Mouse (Mus musculus): ENCODE data around the gene Gm3285. TPM values are rescaled to one million over a fixed set of nuclear protein-coding genes. Genes with fewer than 3 reads are reported as not detected.

The Gm3285 gene
- total RNA-seq, 2 experiments from 2014 or later, result not detected

GRCm38 (mm10) chr10:77890987-77891565 is 29.3 kb downstream of the Gm3285 start:
- ATAC-seq (replicated peaks; ENCODE audit: low FRiP score, poor library complexity, severe bottlenecking), result no peak

- no peak for ATAC-seq (replicated peaks; ENCODE audit: low FRiP score, poor library complexity, severe bottlenecking)
These were observed 33.8 kb downstream of the Gm3285 start for GRCm38 (mm10) chr10:77895562-77895961.

- ATAC-seq (replicated peaks; ENCODE audit: low FRiP score, poor library complexity, severe bottlenecking), result no peak
These were observed 38.4 kb downstream of the Gm3285 start for GRCm38 (mm10) chr10:77900126-77900525.

DNA sequence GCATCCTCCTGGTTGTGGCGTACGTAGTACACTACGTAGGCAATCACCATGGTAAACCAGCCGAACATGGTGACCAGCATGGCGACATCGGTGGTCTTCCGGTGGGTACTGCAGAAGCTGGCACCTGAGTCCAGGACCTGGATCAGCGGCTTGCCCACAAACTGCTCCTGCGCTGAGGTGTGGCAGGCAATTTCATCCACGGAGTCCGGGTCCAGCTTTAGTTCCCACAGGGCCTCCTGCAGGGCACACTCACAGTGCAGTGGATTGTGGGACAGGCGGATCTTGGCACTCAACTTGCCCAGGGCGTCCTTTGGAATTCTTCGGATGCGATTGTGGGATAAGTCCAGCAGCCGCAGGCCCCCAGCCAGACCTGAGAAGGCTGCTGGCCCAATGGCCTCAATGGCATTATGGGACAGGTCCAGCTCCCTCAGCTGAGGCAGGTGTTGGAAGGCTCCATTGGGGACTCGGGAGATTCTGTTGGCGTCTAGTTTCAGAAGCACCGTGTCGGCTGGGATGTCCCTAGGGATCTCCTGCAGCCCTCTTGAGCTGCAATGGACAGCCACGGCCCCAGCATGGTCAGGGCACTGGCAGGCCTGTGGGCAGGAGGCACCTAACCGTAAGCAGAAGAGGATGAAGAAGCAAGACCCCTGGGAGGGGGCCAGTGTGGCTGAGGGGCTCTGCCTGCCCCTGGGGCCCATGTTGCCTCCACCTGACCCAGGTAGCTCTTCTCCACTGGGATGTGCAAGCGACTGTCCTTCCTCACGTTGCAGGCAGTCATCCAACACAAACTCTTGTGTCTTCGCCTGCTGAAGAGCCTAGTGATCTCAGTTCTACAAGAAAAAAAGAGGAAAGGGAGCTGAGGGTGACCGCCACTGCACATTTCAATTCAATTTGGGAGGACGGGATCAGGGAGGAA is 39.4 kb downstream of the Gm3285 start:
- no peak for ATAC-seq (replicated peaks; ENCODE audit: low FRiP score, poor library complexity, severe bottlenecking)

DNA sequence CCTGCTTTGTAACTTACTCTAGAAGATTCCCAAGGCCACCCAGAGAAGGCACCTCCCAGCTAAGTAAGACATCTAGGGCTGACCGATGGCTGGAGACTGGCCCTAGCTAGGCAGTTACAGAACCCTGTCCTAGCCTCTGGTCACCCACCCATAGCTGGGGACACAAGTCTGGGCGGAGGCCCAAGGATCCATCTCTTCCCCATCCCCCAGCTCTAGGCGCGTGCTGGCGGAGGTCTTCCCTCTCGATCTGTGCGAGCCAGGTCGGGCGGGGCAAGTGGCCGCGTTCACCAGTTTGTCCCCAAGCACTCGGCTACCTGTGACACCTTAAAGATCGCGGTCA is 40.1 kb downstream of the Gm3285 start:
- ATAC-seq (replicated peaks; ENCODE audit: low FRiP score, poor library complexity, severe bottlenecking), result no peak

DNA sequence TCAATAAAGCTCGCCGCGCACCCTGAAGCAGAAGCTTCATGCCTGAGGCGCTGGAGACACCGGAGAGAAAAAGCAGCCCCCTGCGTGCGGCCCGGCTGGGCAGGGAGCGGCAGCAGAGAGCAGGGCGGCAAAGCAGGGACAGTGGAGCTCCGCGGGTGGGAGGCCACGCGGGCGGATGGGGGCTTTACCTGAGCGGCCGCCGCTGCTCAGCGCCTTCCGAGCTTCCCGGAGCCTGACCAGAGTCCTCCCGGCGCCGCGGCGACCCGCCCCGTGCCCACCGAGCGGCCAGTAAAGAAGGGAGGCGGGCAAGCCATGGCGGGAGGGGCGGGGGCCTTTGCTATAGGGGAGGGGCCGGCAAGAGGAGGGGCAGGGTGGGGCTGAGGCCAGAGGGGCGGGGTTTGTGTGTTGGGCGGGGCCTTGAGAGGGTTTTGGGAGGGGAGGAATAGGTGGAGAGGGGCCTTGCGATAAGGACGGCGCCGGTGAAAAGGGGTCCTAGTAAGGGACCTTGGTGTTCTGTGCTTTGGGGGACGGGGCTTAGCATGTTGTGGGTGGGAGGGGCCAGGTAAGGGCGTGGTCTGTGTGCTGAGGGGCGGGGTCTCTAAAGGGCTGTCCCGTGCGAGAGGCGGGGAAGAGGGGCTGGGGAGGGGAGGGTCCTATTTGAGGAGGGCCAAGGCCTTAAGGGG is 40.6 kb downstream of the Gm3285 start, which contains the start of gene Lrrc3:
TSS of gene Lrrc3 (minus strand) at position 326 of the 683 bp plus-strand sequence.
- no peak for ATAC-seq (replicated peaks; ENCODE audit: low FRiP score, poor library complexity, severe bottlenecking)

DNA sequence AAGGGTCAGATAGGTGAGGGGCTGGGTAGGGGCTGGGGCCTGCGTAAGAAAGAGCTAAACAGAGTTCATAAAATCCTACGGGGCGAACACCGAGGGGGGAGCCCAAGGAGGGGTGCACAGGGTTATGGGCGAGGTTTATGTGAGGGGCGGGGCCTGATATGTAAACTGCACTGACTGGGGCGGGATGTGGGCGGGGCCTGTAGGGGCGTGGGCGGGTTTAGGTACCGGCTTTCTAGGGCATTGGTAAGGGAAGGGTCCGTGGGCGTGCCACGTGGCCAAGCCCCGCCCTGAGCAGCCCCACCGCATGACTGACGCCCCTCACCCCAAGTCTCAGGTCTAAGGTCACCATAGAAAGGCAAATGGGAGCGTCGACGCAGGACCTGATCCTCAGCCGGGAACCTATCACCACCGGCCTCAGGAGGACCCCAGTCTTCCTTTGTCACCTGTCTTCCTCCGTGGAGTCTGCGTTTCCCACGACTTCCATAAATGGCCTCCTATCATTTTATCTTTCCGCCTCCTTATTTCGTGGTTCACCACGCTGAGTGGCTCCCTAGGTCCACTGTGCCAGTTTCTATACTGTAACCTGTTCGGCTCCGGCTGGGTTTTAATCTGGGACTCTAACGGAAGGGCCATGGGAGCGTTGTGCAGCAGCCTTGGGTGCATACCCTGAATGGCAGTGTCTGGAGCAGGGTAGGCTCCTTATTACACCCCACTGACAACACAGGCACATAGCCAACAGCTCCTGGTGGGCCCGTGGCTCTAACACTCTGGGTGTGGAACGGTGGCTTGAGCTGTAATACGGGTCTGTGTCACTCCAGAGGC is 41.3 kb downstream of the Gm3285 start:
- ATAC-seq (replicated peaks; ENCODE audit: low FRiP score, poor library complexity, severe bottlenecking), result 0 out of 2 replicates have a peak, but pooled peaks have one; percentile 25

Other genes with a start within 250 kb of the Gm3285 start
Only the 30 nearest of the 31 such genes appear.
- not detected in 2 replicates for gene Tspear, start 175.4 kb upstream of the Gm3285 start, total RNA-seq (2015; ENCODE audit: low replicate concordance)
- not detected in 2 replicates for gene Tspear, start 175.4 kb upstream of the Gm3285 start, total RNA-seq (2017; ENCODE audit: low replicate concordance)
- gene Gm19402, start 171.2 kb upstream of the Gm3285 start, total RNA-seq (2015; ENCODE audit: low replicate concordance), result not detected in 2 replicates
- not detected in 2 replicates for gene Gm19402, start 171.2 kb upstream of the Gm3285 start, total RNA-seq (2017; ENCODE audit: low replicate concordance)
- not detected in 2 replicates for gene Gm9508, start 164.7 kb upstream of the Gm3285 start, total RNA-seq (2015; ENCODE audit: low replicate concordance)
- not detected in 2 replicates for gene Gm9508, start 164.7 kb upstream of the Gm3285 start, total RNA-seq (2017; ENCODE audit: low replicate concordance)
- not detected in 2 replicates for gene Gm10272, start 155.3 kb upstream of the Gm3285 start, total RNA-seq (2015; ENCODE audit: low replicate concordance)
- not detected in 2 replicates for gene Gm10272, start 155.3 kb upstream of the Gm3285 start, total RNA-seq (2017; ENCODE audit: low replicate concordance)
- gene Gm10024, start 150.5 kb upstream of the Gm3285 start, total RNA-seq (2015; ENCODE audit: low replicate concordance), result not detected in 2 replicates
- gene Gm10024, start 150.5 kb upstream of the Gm3285 start, total RNA-seq (2017; ENCODE audit: low replicate concordance), result not detected in 2 replicates
- gene Gm10142, start 146.2 kb upstream of the Gm3285 start, total RNA-seq (2015; ENCODE audit: low replicate concordance), result not detected in 2 replicates
- gene Gm10142, start 146.2 kb upstream of the Gm3285 start, total RNA-seq (2017; ENCODE audit: low replicate concordance), result not detected in 2 replicates
- gene Krtap12-1, start 141.4 kb upstream of the Gm3285 start, total RNA-seq (2015; ENCODE audit: low replicate concordance), result not detected in 2 replicates
- not detected in 2 replicates for gene Krtap12-1, start 141.4 kb upstream of the Gm3285 start, total RNA-seq (2017; ENCODE audit: low replicate concordance)
- not detected in 2 replicates for gene Gm10100, start 135.5 kb upstream of the Gm3285 start, total RNA-seq (2015; ENCODE audit: low replicate concordance)
- gene Gm10100, start 135.5 kb upstream of the Gm3285 start, total RNA-seq (2017; ENCODE audit: low replicate concordance), result not detected in 2 replicates
- gene Gm18596, start 119.3 kb upstream of the Gm3285 start, total RNA-seq (2015; ENCODE audit: low replicate concordance), result not detected in 2 replicates
- gene Gm18596, start 119.3 kb upstream of the Gm3285 start, total RNA-seq (2017; ENCODE audit: low replicate concordance), result not detected in 2 replicates
- gene Gm9736, start 110.6 kb upstream of the Gm3285 start, total RNA-seq (2015; ENCODE audit: low replicate concordance), result not detected in 2 replicates
- gene Gm9736, start 110.6 kb upstream of the Gm3285 start, total RNA-seq (2017; ENCODE audit: low replicate concordance), result not detected in 2 replicates
- not detected in 2 replicates for gene Gm3233, start 102.3 kb upstream of the Gm3285 start, total RNA-seq (2015; ENCODE audit: low replicate concordance)
- not detected in 2 replicates for gene Gm3233, start 102.3 kb upstream of the Gm3285 start, total RNA-seq (2017; ENCODE audit: low replicate concordance)
- not detected in 2 replicates for gene Gm3238, start 90.7 kb upstream of the Gm3285 start, total RNA-seq (2015; ENCODE audit: low replicate concordance)
- not detected in 2 replicates for gene Gm3238, start 90.7 kb upstream of the Gm3285 start, total RNA-seq (2017; ENCODE audit: low replicate concordance)
- not detected in 2 replicates for gene Gm7138, start 85.0 kb upstream of the Gm3285 start, total RNA-seq (2015; ENCODE audit: low replicate concordance)
- not detected in 2 replicates for gene Gm7138, start 85.0 kb upstream of the Gm3285 start, total RNA-seq (2017; ENCODE audit: low replicate concordance)
- not detected in 2 replicates for gene Gm3250, start 79.4 kb upstream of the Gm3285 start, total RNA-seq (2015; ENCODE audit: low replicate concordance)
- gene Gm3250, start 79.4 kb upstream of the Gm3285 start, total RNA-seq (2017; ENCODE audit: low replicate concordance), result not detected in 2 replicates
- not detected in 2 replicates for gene Gm7137, start 73.8 kb upstream of the Gm3285 start, total RNA-seq (2015; ENCODE audit: low replicate concordance)
- not detected in 2 replicates for gene Gm7137, start 73.8 kb upstream of the Gm3285 start, total RNA-seq (2017; ENCODE audit: low replicate concordance)
- gene Gm9639, start 66.9 kb upstream of the Gm3285 start, total RNA-seq (2015; ENCODE audit: low replicate concordance), result not detected in 2 replicates
- not detected in 2 replicates for gene Gm9639, start 66.9 kb upstream of the Gm3285 start, total RNA-seq (2017; ENCODE audit: low replicate concordance)
- gene Gm19668, start 62.8 kb upstream of the Gm3285 start, total RNA-seq (2015; ENCODE audit: low replicate concordance), result not detected in 2 replicates
- gene Gm19668, start 62.8 kb upstream of the Gm3285 start, total RNA-seq (2017; ENCODE audit: low replicate concordance), result not detected in 2 replicates
- gene Gm9507, start 50.1 kb upstream of the Gm3285 start, total RNA-seq (2015; ENCODE audit: low replicate concordance), result not detected in 2 replicates
- gene Gm9507, start 50.1 kb upstream of the Gm3285 start, total RNA-seq (2017; ENCODE audit: low replicate concordance), result not detected in 2 replicates
- not detected in 2 replicates for gene Gm2696, start 47.3 kb upstream of the Gm3285 start, total RNA-seq (2015; ENCODE audit: low replicate concordance)
- gene Gm2696, start 47.3 kb upstream of the Gm3285 start, total RNA-seq (2017; ENCODE audit: low replicate concordance), result not detected in 2 replicates
- not detected in 2 replicates for gene Krtap10-4, start 34.9 kb upstream of the Gm3285 start, total RNA-seq (2015; ENCODE audit: low replicate concordance)
- not detected in 2 replicates for gene Krtap10-4, start 34.9 kb upstream of the Gm3285 start, total RNA-seq (2017; ENCODE audit: low replicate concordance)
- not detected in 2 replicates for gene Krtap10-10, start 26.0 kb upstream of the Gm3285 start, total RNA-seq (2015; ENCODE audit: low replicate concordance)
- gene Krtap10-10, start 26.0 kb upstream of the Gm3285 start, total RNA-seq (2017; ENCODE audit: low replicate concordance), result not detected in 2 replicates
- gene Gm36176, start 15.2 kb upstream of the Gm3285 start, total RNA-seq (2015; ENCODE audit: low replicate concordance), result not detected in 2 replicates
- gene Gm36176, start 15.2 kb upstream of the Gm3285 start, total RNA-seq (2017; ENCODE audit: low replicate concordance), result not detected in 2 replicates
- not detected in 2 replicates for gene Gm10318, start 9.1 kb upstream of the Gm3285 start, total RNA-seq (2015; ENCODE audit: low replicate concordance)
- gene Gm10318, start 9.1 kb upstream of the Gm3285 start, total RNA-seq (2017; ENCODE audit: low replicate concordance), result not detected in 2 replicates
- not detected in 2 replicates for gene Lrrc3, start 40.6 kb downstream of the Gm3285 start, total RNA-seq (2015; ENCODE audit: low replicate concordance)
- gene Lrrc3, start 40.6 kb downstream of the Gm3285 start, total RNA-seq (2017; ENCODE audit: low replicate concordance), result not detected in 2 replicates
- 0.42 and 1.1 TPM in 2 replicates for gene Trpm2, start 108.6 kb downstream of the Gm3285 start, total RNA-seq (2015; ENCODE audit: low replicate concordance)
- 33.1 and 38.6 TPM in 2 replicates for gene Trpm2, start 108.6 kb downstream of the Gm3285 start, total RNA-seq (2017; ENCODE audit: low replicate concordance)
- gene 1810043G02Rik, start 116.5 kb downstream of the Gm3285 start, total RNA-seq (2015; ENCODE audit: low replicate concordance), result not detected in 2 replicates
- gene 1810043G02Rik, start 116.5 kb downstream of the Gm3285 start, total RNA-seq (2017; ENCODE audit: low replicate concordance), result 0.26 and 3.5 TPM in 2 replicates
- 0.42 and 1.8 TPM in 2 replicates for gene Pfkl, start 148.1 kb downstream of the Gm3285 start, total RNA-seq (2015; ENCODE audit: low replicate concordance)
- 9.2 and 9.8 TPM in 2 replicates for gene Pfkl, start 148.1 kb downstream of the Gm3285 start, total RNA-seq (2017; ENCODE audit: low replicate concordance)
- not detected in 2 replicates for gene Dnmt3l, start 180.0 kb downstream of the Gm3285 start, total RNA-seq (2015; ENCODE audit: low replicate concordance)
- 1.1 TPM in 1 of 2 replicates, not detected in the other for gene Dnmt3l, start 180.0 kb downstream of the Gm3285 start, total RNA-seq (2017; ENCODE audit: low replicate concordance)
- not detected in 2 replicates for gene Aire, start 181.6 kb downstream of the Gm3285 start, total RNA-seq (2015; ENCODE audit: low replicate concordance)
- gene Aire, start 181.6 kb downstream of the Gm3285 start, total RNA-seq (2017; ENCODE audit: low replicate concordance), result not detected in 2 replicates
- 2.9 and 3.4 TPM in 2 replicates for gene Icosl, start 207.3 kb downstream of the Gm3285 start, total RNA-seq (2015; ENCODE audit: low replicate concordance)
- gene Icosl, start 207.3 kb downstream of the Gm3285 start, total RNA-seq (2017; ENCODE audit: low replicate concordance), result 0.13 and 0.53 TPM in 2 replicates

All from erythroid progenitor cell, adult 5-6 weeks (primary cell).